Mouse (Mus musculus): Measurements from ENCODE around the gene Fcrls.

Fcrls gene

GRCm38 (mm10) chr3:87263436-87263835 lies at the start of gene Fcrls:
Fcrls (minus strand) TSS chr3:87263738.
- in situ Hi-C loops (cut with MboI; ENCODE audit: low sequenced_read_pairs), result no loop called here

GRCm38 (mm10) chr3:87309922-87310321 lies 46.4 kb upstream of the Fcrls start:
- in situ Hi-C loops (cut with MboI; ENCODE audit: low sequenced_read_pairs), result no loop called here

GRCm38 (mm10) chr3:87299901-87300300 lies 36.4 kb upstream of the Fcrls start:
- in situ Hi-C loops (cut with MboI; ENCODE audit: low sequenced_read_pairs), result no loop called here

- in situ Hi-C loops (cut with MboI; ENCODE audit: low sequenced_read_pairs), result no loop called here
These were observed 10.8 kb upstream of the Fcrls start for GRCm38 (mm10) chr3:87274372-87274771.

- in situ Hi-C loops (cut with MboI; ENCODE audit: low sequenced_read_pairs), result no loop called here
These were observed 3.0 kb upstream of the Fcrls start for GRCm38 (mm10) chr3:87266581-87266980.

- in situ Hi-C loops (cut with MboI; ENCODE audit: low sequenced_read_pairs), result no loop called here
These were observed 8.3 kb downstream of the Fcrls start for GRCm38 (mm10) chr3:87255239-87255638.

GRCm38 (mm10) chr3:87249571-87249970 lies 14.0 kb downstream of the Fcrls start:
- in situ Hi-C loops (cut with MboI; ENCODE audit: low sequenced_read_pairs), result loop anchor here (10.0 kb wide), 3 partner anchors 165 to 315 kb away; no protein-coding TSS in a partner anchor

GRCm38 (mm10) chr3:87247292-87247691 lies 16.2 kb downstream of the Fcrls start:
- in situ Hi-C loops (cut with MboI; ENCODE audit: low sequenced_read_pairs), result loop anchor here (10.0 kb wide), 3 partner anchors 168 to 318 kb away; no protein-coding TSS in a partner anchor

GRCm38 (mm10) chr3:87243654-87244053 lies 19.9 kb downstream of the Fcrls start:
- in situ Hi-C loops (cut with MboI; ENCODE audit: low sequenced_read_pairs), result loop anchor here (10.0 kb wide), 3 partner anchors 171 to 321 kb away; no protein-coding TSS in a partner anchor

GRCm38 (mm10) chr3:87240909-87241308 lies 22.6 kb downstream of the Fcrls start:
- in situ Hi-C loops (cut with MboI; ENCODE audit: low sequenced_read_pairs), result loop anchor here (10.0 kb wide), 3 partner anchors 174 to 324 kb away; no protein-coding TSS in a partner anchor

GRCm38 (mm10) chr3:87223636-87224035 lies 39.9 kb downstream of the Fcrls start:
- in situ Hi-C loops (cut with MboI; ENCODE audit: low sequenced_read_pairs), result no loop called here

GRCm38 (mm10) chr3:87222346-87222745 lies 41.2 kb downstream of the Fcrls start:
- in situ Hi-C loops (cut with MboI; ENCODE audit: low sequenced_read_pairs), result no loop called here

- in situ Hi-C loops (cut with MboI; ENCODE audit: low sequenced_read_pairs), result no loop called here
These were observed 48.4 kb downstream of the Fcrls start for GRCm38 (mm10) chr3:87215176-87215575.

GRCm38 (mm10) chr3:87214221-87214864 lies 49.2 kb downstream of the Fcrls start:
- in situ Hi-C loops (cut with MboI; ENCODE audit: low sequenced_read_pairs), result no loop called here

GRCm38 (mm10) chr3:87206336-87207075 lies 57.0 kb downstream of the Fcrls start:
- in situ Hi-C loops (cut with MboI; ENCODE audit: low sequenced_read_pairs), result no loop called here
